Mouse (Mus musculus) monocyte, adult 5-6 weeks (primary cell): ENCODE measurements around the gene Stxbp3. TPM values are rescaled to one million over a fixed set of nuclear protein-coding genes. Genes with fewer than 3 reads are reported as not detected.

Experiments
- ATAC-seq: fragments of 153-309, 156-312 bp; replicated peaks from 2 replicates; pipeline ENCODE4 v1.8.0; 2017; ENCODE audit warnings: mild to moderate bottlenecking; ENCODE audit not compliant: low TSS enrichment, insufficient number of reproducible peaks, severe bottlenecking, poor library complexity, low FRiP score
- total RNA-seq: library from RNA; stranded (forward); fragments of 200-1000, 200-491, 200-594 nt; gene quantifications from 3 replicates; pipeline ENCODE4 v1.2.3, GENCODE M21; 2017

Gene Stxbp3
- total RNA-seq, 1 experiment from 2014 or later: 93.4 TPM

DNA sequence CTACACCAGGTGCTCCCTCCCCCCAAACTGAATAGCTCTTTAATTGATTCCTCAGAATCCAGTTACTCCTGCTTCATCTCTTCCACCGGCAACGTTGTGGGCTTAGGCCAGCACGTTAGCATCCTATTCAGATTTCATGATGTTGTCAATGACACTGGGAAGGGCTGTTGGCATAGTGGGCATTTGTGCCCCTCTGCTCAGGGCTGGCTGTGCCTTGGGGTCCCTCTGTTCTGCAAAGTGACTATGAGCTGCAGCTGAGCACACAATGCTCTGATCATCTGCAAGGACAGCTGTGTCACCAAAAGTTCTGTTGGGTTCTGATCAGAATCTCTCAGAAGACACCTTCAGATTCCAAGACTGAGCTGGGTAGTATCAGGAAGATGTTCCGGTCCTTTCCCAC, 96.3 kb downstream of the Stxbp3 start:
- no peak for ATAC-seq

Other genes with a start within 250 kb of the Stxbp3 start
- 12.4 to 27.1 TPM (median 13.7 TPM) in 3 replicates for gene Wdr47, start 249.2 kb downstream of the Stxbp3 start, total RNA-seq
- gene Clcc1, start 186.6 kb downstream of the Stxbp3 start, total RNA-seq: 71.2 to 120 TPM (median 75.3 TPM) in 3 replicates
- gene Gpsm2, start 118.2 kb downstream of the Stxbp3 start, total RNA-seq: 7.2 to 9.7 TPM (median 9.6 TPM) in 3 replicates
- not detected in 3 replicates for gene Aknad1, start 100.9 kb downstream of the Stxbp3 start, total RNA-seq
- 0.53 to 0.68 TPM in 2 of 3 replicates, not detected in the other for gene Fndc7, start 49.5 kb upstream of the Stxbp3 start, total RNA-seq
- 327 to 440 TPM (median 383 TPM) in 3 replicates for gene Prpf38b, start 71.2 kb upstream of the Stxbp3 start, total RNA-seq
- not detected in 3 replicates for gene Henmt1, start 99.3 kb upstream of the Stxbp3 start, total RNA-seq
- gene Gm9857, start 99.9 kb upstream of the Stxbp3 start, total RNA-seq: not detected in 3 replicates
- gene Fam102b, start 187.1 kb upstream of the Stxbp3 start, total RNA-seq: 17.6 to 26.8 TPM (median 25.0 TPM) in 3 replicates
- 1.4 TPM in 1 of 3 replicates, not detected in the others for gene Slc25a54, start 239.9 kb upstream of the Stxbp3 start, total RNA-seq